Mouse (Mus musculus): ENCODE results near the gene Hdac4.

- no peak for TF ChIP-seq CTCF (IDR thresholded peaks at IDR 0.05; ENCODE audit: extremely low read depth, insufficient read depth, low read length)
- TF ChIP-seq POLR2A (IDR thresholded peaks at IDR 0.05; ENCODE audit: extremely low read depth, insufficient read depth, low read length): no peak
Measured at GRCm38 (mm10) chr1:92103971-92104370, 91.5 kb downstream of the Hdac4 start.
